Mouse (Mus musculus) left cerebral cortex, postnatal 10 days (tissue): Measurements from ENCODE around the gene Col6a4. TPM values are rescaled to one million over a fixed set of nuclear protein-coding genes. Genes with fewer than 3 reads are reported as not detected.

Experiments
- DNase-seq, 2 experiments: peaks; one replicate each; pipeline ENCODE4 v3.0.0; 2021 to 2022; ENCODE audit warnings: low spot score in 2 of 2, mixed read lengths in 1 of 2; ENCODE audit errors: extremely low spot score in 1 of 2
- intact Hi-C: fragments of 180-260 bp; cut with DNase I; formaldehyde crosslinking; loops from one replicate; pipeline ENCODE4 v1.15.1; 2025
- total RNA-seq, 2 experiments: library from RNA; stranded (reverse); gene quantifications; 2 replicates each; pipeline ENCODE4 v1.2.3; 2021

Col6a4 gene
- total RNA-seq, 2 experiments from 2014 or later = 3.3 to 4.1 TPM

DNA sequence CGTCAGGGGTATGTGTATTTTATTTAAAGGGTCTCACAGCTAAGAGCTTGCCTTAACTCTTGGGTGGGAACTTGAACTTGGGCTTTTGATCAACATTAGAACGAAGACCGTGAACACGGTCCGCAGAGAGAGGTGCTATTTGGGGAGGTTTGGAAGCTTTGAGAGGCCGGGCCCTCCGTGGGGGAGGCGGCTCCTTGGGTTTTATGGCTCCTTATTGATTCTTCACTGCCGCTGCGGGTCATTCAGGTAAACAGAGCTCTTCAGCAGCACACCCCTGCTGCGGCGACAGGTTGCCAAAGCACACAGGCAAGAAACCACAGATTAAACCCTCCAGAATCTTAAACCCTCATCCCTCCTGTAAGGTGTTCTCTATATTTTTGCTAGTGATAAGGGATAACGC is 119.7 kb downstream of the Col6a4 start:
- intact Hi-C loops = no loop called here
- no peak for DNase-seq

DNA sequence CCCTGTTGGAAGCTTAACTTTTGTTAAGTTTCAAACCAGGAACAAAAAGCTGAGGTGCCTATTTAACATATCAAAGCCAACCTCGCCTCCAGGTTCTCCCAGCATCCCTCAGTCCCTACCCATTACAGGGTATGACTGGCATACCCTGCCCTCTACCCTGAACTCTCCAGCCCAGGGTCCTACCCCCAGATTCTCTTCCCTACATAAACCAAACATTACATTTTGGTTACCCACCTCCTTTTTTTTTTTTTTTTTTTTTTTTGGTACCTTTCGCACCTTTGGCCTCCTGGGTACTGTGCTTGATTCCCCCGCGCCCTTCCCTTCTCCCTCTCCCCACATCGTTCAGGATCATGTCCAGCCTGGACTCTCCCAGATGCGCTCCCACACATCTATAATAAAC is 120.3 kb downstream of the Col6a4 start:
- intact Hi-C loops = no loop called here
- DNase-seq = no peak

DNA sequence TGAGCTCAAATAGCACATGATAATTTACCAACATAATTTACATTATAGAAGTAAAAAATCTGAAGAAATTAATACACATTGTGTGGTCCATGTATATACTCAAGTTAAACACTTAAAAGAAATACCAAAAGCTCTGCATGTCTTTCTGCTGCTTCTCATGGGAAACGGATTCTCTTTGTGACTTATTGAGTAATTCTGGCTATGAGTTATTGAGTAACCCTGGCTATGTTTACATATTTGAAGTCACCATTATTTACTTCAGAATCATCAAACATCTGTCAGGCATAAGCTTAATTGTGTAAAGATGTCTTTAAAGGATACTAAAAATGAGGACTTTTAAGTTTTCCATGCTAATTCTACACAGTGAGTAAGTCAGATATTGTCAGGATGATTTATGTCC is 122.8 kb downstream of the Col6a4 start:
- intact Hi-C loops = no loop called here
- DNase-seq = no peak

DNA sequence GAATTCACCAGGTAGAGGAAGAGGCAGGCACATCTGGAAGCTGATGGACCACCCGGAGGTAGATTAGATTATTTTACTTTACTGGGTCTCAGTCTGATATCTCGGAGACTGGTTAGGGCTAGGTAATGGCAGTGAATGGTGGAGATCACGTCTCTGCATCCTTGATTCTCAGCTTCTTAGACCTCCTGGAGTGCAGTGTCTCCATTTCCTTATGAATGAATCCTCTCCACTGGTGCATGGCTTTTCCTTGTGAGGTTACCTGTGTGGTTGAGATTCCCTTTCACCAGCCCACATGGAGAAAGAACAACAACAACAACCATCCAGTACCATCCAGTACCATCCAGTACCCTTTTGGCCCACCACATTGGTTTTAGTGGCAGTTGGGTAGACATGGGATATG is 124.6 kb downstream of the Col6a4 start:
- intact Hi-C loops = no loop called here
- no peak for DNase-seq

DNA sequence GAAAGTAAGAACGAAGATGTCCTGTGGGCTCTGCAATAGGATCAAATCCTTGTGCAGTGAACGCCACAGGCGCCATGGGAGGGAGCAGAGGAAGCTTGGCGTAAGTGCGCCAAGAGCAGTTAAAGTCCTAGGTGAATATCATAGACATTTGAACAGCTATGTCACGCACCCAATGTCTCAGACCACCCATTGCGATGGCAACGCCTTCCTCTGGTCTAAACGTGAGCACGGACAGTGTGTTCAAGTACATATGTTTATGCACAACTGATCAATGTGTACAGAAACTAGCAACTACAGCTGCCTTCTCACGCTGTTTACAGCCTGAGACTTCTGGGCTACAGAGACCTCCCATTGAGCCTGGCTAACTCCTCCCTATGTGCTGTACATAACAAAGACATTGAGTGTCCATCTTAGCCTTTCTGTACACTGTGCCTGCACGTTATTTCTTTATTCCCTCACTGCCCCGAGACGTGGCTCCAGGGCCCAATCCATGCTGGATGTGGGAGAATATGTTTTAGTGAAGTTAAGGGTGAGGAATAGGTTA is 125.2 kb downstream of the Col6a4 start:
- intact Hi-C loops = no loop called here
- DNase-seq = no peak

DNA sequence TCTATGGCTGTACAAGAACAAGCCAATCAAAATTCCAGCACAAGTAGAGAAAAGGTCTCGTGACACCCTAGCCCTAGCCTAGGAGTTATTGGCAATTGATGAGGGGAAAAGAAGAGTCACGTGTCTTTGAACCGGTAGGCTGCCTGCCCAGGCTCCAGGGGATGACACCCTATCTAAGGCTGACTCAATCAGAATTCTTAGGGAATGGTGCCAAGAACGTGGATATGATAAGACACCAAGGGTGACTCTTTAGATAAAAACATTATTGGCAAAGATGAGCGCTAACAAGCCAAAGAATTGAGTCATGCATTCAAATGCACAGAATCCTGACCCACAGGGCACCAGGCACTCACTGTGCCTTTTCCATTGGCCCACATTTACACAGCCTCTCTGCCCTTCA is 125.7 kb downstream of the Col6a4 start:
- no peak for DNase-seq
- intact Hi-C loops = no loop called here

DNA sequence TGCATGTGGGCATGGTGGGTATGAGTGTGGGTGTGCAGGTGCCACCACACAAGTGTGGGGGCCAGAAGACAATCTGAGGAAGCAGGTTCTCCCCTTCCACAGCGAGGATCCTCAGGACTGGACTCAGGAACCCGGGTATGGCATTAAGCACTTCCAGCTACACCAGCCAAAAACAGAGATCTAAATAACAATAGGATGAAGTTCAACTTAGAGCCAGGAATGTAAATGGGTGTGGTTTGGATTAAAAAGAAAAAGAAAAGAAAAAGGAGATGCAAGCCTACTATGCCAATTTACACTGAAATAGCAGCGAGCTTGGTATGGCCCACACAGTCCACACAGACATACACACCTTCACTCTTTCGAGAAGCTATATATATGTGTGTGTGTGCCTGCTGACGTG is 128.6 kb downstream of the Col6a4 start:
- no peak for DNase-seq
- intact Hi-C loops = no loop called here

DNA sequence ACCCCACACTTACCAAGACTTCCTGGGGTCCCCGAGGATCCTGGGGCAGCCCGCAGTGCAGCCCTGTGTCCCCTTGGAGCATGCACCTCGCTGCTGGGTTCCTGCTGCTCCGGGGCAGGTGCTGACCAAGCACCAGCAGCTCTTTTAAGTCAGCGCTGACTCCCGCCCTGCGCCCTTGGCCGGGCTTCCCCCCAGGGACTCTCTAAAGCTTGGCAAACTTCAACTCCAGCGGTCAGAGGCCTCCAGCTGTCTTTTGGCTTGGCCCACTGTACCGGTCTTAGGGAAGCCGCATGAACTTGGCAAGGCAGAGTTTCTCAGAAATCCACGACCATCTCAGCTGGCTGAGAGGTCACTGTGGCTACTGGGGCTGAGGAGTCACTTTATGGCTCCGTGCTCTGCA is 136.1 kb downstream of the Col6a4 start, which contains the start of gene Col6a5:
Col6a5 (minus strand) TSS at position 111 of the 400 bp plus-strand sequence.
- intact Hi-C loops = no loop called here
- DNase-seq = peak in 1 of 2 experiments; percentile 43

DNA sequence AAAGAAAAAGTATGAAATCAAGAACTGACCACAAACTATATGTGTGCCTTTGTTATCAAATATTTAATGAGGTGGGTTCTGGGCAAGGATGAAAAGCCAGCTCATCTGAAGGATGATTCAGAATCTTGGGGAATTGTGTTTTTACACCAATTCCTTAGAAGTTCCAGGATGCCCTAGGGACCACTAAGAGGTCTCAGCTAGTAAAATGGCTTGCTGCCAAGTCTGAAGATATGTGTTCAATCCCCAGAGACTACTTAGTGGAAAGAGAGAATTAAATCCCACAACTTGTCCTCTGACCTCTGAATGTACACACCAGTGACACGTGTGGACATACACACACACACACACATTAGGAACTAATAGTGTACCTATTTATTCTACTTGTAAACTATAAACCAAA is 137.5 kb downstream of the Col6a4 start:
- DNase-seq = no peak
- intact Hi-C loops = no loop called here

DNA sequence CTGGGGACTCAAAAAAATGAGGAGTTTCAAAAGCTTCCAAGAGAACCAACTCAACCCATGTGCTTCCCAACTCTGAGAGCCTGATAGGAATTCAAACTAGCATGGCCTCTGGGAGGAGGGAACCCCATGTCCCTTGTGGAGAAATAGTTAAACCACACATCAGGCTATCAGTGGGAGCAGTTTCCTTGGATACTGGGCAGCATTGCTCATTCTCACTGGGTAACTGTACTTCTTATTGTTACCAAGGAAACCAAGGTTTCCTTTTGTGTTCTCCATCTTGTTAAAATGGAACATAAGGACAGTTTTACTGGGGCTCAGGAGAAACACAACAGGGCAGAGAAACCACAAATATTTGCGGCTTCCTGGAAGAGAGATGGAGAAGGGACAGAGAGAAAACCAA is 146.8 kb downstream of the Col6a4 start:
- intact Hi-C loops = no loop called here
- DNase-seq = peak in 1 of 2 experiments; percentile 46

DNA sequence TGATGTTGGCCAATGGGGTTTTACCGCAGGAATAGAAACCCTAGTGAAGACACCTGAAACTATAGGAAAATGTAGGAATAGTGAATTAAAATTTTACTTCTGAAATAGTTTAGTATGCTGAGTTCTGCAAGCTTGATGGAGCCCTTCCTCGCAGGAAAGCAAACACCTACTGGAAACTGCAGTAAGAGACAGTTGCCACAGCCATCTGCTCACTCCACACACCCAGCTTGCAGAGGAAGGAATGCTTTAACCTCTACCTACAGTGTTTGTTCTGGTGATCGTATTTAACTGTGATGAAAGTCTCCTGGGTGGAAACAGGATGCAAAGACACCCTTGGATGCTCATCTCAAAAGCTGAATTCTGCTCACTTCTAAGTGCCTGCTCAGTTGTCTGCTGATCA is 149.0 kb downstream of the Col6a4 start:
- DNase-seq = peak in 1 of 2 experiments; percentile 42
- intact Hi-C loops = no loop called here

Other genes starting within 250 kb of the Col6a4 start
- 1 to 10 TPM; 1.6 to 2.1 TPM for gene Col6a5, start 136.1 kb downstream of the Col6a4 start, total RNA-seq
- gene Glyctk, start 61.4 kb upstream of the Col6a4 start, total RNA-seq = 1 to 10 TPM; 4.1 to 7.4 TPM
- gene Wdr82, start 74.1 kb upstream of the Col6a4 start, total RNA-seq = 100 to 1,000 TPM; 155 to 158 TPM
- gene Ppm1m, start 103.0 kb upstream of the Col6a4 start, total RNA-seq = 10 to 100 TPM; 20.8 to 24.5 TPM
- 10 to 100 TPM; 44.5 to 49.9 TPM for gene Twf2, start 106.3 kb upstream of the Col6a4 start, total RNA-seq
- 1 to 10 TPM; 1.1 to 1.4 TPM for gene Tlr9, start 125.8 kb upstream of the Col6a4 start, total RNA-seq
- 100 to 1,000 TPM; 125 to 127 TPM for gene Alas1, start 151.9 kb upstream of the Col6a4 start, total RNA-seq
- gene Poc1a, start 184.3 kb upstream of the Col6a4 start, total RNA-seq = 10 to 100 TPM; 15.6 to 17.8 TPM